8 mouse cellular contexts compared by ENCODE assay signal in genomic region chr6:50304949-50305491, GRCm38 (mm10). TPM values are rescaled to one million over a fixed set of nuclear protein-coding genes. Genes with fewer than 3 reads are reported as not detected.
A peak's percentile ranks its signal among the peaks of the same experiment; 100 is the strongest.
DNase-seq lines count a peak whose midpoint lies in the region; ATAC-seq and TF ChIP-seq lines count a peak whose summit lies in the region.

No protein-coding gene starts in this region.

- no peaks in the 10 kb centered on the region for H3K4me1 ChIP-seq in lung, adult 2 months (ENCODE audit: control insufficient read depth, insufficient read depth, low read length)

- peak; percentile 67 for ATAC-seq in CD4-positive, CD25-positive, alpha-beta regulatory T cell, adult 4 months

- H3K4me3 ChIP-seq in lung, adult 2 months (replicated peaks; ENCODE audit: extremely low read depth, low read depth, low read length), result no peak overlapping the region

- TF ChIP-seq POLR2A in lung, adult 2 months (IDR thresholded peaks at IDR 0.05; ENCODE audit: borderline replicate concordance, extremely low read depth, low read depth, low read length), result no peak

- DNase-seq in adrenal gland, adult (ENCODE audit: inconsistent age in 2 of 2, low spot score in 1 of 2), result peak; percentile 72 to 89
- DNase-seq in embryo, embryonic 10.5 days (ENCODE audit: low spot score), result peak; percentile 86
- DNase-seq in heart, adult 9 months (ENCODE audit: low spot score in 2 of 2), result peak; percentile 63 to 64
- peak; percentile 36 for DNase-seq in large intestine, adult 2 months (ENCODE audit: low read depth, low spot score)
- peak; percentile 68 for DNase-seq in lung, adult 2 months
- peak; percentile 86 for DNase-seq in retina, embryonic 14.5 days (ENCODE audit: low spot score)
- DNase-seq in thymus, postnatal 36 days, result peak; percentile 58 to 66

- TF ChIP-seq CTCF in lung, adult 2 months (IDR thresholded peaks at IDR 0.05; ENCODE audit: insufficient read depth, low read length), result peak; percentile 97

- WGBS in large intestine, adult 2 months, result 62% methylated on average over 4 of the region's 4 CpGs
- WGBS in lung, adult 2 months, result 58% methylated on average over 4 of the region's 4 CpGs

RNA-seq across cellular contexts. Expression of gene Gsdme, which starts 41.4 kb away (rescaled TPM):
- 10 to 100 TPM; 15.5 to 16.6 TPM for polyA plus RNA-seq in CD4-positive, CD25-positive, alpha-beta regulatory T cell, adult 4 months (2017; shearing (Covaris generic))
- polyA plus RNA-seq in large intestine, adult 2 months (2012; rRNA removed), result 52.1 and 68.5 TPM in 2 replicates
- 0.48 and 0.75 TPM in 2 replicates for polyA plus RNA-seq in lung, adult 2 months (2012; rRNA removed)

Comparison
In these comparisons a context has a peak if more than half of its experiments do, and no peak if none do; other contexts are left out.
1. DNase-seq: peak in every context shown above with its lines; median percentile 86 in embryo, embryonic 10.5 days; 86 in retina, embryonic 14.5 days; 80 in adrenal gland, adult; 68 in lung, adult 2 months; 64 in heart, adult 9 months; 62 in thymus, postnatal 36 days; 36 in large intestine, adult 2 months.